Mouse (Mus musculus) right cerebral cortex, adult 2 months (tissue): ENCODE measurements around the gene Katnal1.

Experiments used
- DNase-seq, 2 experiments: peaks; one replicate each; pipeline ENCODE4 v3.0.0; 2021 to 2022; ENCODE audit warnings: low spot score in 2 of 2

Gene Katnal1

GRCm38 (mm10) chr5:148929116-148929449 is at the start of gene Katnal1:
TSS of gene Katnal1 (minus strand) at chr5:148929320.
- no peak for DNase-seq

DNA sequence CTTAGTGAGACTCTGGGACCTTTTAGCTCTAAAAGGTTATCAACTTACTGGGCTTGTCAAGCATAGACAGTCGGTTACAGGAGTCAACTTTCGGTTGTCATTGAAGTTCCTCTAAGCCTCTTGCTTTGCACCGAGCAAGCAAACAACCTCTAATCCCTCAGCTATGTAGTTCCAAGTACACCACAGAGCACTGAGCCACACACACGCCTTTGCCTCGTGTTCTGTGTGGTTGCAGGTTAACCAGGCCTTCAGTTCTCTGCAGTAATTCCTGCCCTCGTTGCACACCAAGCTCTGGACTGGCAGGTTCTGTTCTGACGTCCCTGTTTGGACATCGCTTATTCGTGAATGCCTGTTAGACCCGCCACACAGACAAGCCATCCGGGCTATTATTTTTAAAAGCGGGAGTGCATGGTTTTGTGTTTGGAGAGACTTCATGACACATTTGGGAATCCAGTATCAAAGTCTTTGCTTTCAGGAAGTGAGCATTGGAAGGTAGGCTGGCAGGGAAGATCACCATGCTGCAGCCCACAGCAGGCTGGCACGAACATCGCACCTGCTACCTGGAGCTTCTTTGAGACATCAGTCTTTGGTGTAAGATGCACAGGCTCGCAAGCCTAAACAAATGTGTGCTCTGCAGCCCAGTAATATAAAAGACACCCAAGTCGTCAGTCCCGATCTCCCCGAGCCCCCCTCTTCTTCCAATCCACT is 49.5 kb upstream of the Katnal1 start:
- no peak for DNase-seq

DNA sequence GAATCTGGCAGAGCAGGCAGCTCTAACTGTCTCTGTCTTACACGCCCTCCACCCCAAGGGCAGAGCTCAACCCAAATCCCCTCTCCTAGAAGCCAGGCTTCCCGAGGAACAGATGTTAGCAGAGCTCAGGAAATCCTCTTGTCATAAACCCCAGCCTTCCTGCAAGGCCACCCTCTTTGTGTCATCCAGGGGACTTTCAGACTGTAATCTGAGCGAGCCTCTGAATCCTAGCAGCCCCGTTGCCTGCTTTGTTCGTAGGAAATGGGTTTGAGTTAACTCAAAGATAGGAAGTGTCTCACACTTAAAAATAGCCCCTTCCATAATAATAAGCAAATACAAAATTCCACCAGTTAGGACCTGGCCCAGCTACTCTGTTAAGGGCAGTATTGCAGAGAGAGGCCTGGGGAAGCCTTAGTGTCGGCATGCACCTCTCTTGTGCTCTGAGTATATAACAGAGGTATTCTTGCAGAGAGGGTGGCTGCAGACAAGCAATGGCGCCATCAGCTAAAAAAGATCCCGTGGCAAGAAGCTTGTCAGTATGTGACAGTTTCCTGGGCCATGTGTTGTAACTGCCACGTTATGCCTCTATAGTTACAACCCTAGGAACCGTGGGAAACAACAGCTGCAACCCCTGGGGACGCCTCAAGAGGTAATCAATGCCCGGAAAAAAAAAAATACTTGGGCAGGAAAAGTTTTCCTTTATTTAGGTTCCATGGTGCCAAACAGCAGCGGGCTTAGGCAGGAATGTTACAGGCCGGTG is 48.8 kb upstream of the Katnal1 start:
- DNase-seq = no peak

GRCm38 (mm10) chr5:148976876-148977275 is 47.8 kb upstream of the Katnal1 start:
- DNase-seq = no peak

DNA sequence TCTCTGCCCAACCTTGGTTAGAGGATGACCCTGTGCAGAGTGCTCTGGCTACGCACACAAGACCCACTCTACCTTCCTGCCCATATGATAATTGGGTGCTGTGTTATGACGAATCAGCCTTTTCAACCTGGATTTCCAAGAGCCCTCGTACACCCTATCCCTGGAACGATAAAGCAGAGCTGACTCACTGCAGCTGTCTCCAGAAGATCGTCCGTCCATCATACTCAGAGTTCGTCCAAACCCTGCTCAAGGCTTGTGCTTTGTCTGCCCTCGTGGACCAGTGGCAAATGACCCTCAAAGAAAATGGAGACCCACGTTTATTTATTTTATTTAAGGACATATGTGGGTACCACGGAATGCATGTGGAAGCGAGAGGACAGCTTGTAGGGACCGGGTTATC is 45.9 kb upstream of the Katnal1 start:
- no peak for DNase-seq

DNA sequence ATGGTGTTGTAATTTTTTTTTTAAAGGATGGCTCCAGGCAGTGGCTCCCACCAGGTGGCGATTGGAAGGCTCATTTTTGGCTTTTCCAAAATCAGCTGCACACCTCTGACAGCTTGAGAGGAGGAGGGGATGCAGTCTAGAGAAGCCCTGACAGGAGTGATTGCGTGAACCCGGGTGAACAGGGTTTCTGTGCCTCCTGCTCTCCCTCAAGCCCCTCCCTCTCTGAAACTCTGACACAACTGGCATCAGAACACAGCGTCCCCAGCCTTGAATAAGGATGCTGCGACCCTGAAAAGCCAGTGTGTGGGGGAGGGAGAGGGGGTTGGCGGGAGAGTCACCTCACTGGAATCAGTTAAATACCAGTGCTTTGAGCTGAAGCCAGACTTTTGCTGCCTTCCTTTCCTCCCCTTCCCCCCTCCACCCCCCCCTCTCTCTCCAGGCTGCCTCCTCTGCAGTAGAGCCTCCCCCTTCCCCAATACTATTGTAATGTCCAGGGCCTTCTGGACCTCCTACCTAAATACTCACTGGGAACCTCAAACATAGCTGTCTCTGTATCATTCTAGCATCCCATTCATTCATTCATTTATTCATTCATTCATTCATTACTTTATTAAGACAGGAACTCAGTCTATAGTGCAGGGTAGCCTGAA is 44.0 kb upstream of the Katnal1 start:
- DNase-seq = peak in 1 of 2 experiments; percentile 15

- DNase-seq = no peak
Measured at GRCm38 (mm10) chr5:148972167-148972566, 43.0 kb upstream of the Katnal1 start.

GRCm38 (mm10) chr5:148969648-148970047 is 40.5 kb upstream of the Katnal1 start:
- DNase-seq = no peak

DNA sequence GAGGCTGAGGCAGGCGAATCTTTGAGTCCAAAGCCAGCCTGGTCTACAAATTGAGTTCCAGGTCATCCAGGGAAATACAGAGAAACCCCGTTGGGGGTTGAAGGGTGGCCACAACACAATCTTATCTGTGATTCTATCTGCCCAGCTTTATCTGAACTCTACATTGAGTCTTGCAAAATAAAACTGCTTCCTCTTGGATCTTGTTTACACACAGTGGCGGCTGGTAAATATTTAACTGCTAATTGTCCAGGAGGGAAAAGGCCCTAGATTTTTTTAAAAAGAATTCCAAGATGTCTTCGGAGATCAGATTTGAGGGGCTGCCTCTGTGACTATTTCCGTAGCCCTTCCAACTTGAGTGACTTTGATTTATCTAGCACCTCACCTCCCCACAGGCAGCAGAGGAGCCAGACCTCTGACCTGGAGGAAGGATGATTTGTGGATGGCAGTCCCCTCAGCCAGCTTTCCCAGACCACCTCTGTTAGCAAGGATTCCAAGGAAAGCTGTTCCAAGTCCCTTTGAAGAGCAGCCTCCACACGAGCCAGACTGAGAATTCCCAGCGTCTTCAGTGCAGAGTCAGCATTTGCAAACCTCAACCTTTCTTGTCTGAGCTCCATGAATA is 39.9 kb upstream of the Katnal1 start:
- DNase-seq = no peak

DNA sequence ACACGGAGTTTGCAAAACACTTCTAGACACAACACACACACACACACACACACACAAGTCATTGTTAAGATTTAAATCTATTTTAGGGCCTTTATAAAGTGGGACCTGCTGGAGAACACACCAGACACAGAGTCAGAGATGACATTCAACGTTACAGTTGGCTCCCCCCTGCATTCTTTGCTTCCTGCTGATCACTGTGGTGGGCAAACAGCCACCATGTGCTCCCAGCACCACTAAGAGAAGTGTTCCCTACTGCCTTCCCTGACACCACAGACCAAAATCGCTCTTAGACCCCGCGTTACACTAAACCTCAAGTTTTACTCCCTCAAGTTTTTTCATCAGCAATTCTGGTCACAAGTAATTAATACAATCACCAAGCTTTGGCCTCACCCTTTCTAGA is 39.1 kb upstream of the Katnal1 start:
- DNase-seq = no peak

DNA sequence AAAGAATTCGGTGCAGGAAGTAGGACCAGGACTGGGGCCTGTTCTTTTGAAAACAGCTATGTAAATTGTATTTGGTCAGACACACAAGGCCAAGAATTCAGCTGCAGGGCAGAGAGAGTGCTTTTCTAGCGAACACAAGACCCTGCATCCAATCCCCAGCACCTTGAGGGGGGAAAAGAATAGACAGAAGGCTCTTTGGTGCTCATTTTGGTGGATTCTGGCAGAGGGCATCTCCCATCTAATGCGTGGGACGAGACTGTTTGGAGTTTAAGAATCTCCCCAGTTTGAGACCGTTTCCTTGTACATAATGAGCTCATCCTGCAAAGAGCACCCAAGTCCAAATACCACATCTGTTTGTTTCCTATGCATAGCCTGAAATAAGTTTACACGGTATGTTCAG is 37.3 kb upstream of the Katnal1 start:
- DNase-seq = no peak

- peak; percentile 80 to 81 for DNase-seq
Measured at GRCm38 (mm10) chr5:148965691-148966333, 36.7 kb upstream of the Katnal1 start.

DNA sequence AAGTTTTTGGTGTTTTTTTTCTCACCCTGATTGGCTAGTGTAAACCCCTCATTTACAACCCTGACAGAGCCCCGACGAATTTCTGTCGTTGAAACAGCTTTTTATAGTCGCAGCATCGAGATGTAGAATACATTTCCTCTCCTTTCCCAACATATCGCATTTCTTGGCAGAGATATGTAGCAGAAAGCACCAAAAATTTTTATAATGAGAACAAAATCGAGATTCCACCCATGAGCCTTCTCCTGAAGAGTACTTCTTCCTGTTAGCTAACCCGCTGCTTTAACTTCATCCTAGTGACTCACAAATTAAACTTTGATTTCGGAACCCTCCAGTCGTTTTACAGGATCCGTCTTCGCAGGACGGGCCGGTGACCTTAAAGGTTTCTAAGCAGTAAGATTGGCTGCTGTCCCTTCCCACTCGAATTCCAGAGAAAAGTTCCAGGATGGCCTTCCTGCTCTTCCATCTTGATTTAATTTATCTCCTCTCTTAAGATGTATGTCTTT is 36.0 kb upstream of the Katnal1 start:
- peak in 1 of 2 experiments; percentile 25 for DNase-seq

- no peak for DNase-seq
Measured at GRCm38 (mm10) chr5:148964251-148964650, 35.1 kb upstream of the Katnal1 start.

GRCm38 (mm10) chr5:148960211-148960610 is 31.1 kb upstream of the Katnal1 start:
- no peak for DNase-seq

DNA sequence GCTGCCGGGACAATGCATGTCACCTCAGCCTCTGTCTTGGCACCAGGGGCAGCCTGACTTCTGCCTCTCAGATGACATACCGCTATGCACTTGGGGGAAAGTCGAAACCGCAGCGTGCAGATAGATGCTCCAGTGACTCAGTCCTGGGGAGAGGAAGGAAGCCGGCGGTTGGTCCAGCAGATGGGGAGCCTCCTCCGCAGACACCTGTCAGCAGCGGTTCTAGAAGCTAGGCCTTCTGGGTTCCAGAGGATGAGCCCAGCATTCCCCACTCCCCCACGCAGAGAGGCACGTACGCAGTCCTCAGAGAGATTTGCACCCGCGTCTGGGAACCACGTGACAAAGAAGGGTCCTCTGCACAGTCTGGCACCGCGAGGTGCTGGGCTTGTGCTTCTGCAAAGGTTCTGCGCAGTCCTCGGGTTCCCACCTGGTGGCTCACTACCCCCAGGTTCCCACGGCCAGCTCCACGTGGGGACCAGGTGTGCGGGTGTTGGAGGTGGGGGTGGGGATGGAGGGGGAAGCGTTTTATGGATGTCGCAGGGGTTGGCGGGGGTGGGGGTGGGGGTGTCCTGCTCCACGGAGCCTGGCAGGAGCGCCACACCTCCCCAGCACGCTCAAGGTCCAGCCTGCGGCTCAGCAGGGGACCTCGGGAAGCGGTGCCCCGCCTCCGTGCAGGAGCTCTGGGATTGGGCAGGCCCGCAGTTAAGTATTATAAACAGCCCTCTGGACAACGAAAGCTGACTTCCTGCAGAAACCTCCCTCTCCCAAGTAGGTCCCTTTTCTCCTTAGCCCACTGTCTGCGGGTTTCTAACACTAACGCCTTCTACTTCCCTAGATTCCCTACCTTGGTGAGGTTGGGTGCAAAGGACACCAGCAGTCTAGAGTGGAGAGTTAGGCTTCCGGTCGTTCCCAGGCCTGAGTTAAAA is 30.2 kb upstream of the Katnal1 start:
- peak; percentile 86 to 88 for DNase-seq

DNA sequence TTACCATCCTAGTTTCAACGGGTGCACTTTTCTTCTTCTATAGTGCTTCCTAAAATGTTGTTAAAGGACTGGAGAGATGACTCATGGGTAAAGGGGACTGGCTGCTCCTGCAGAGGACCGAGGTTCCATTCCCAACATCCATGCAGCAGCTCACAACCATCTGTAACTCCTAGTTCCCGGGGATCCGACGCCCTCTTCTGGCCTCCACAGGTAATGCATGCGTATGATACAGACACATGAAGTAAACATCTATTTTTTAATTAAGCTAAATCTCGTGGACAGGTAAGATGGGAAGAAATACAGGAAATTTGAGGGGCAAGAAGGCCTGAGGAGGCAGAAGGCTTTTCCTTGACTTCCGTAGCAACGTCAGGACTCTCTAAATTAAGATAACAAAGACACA is 29.2 kb upstream of the Katnal1 start:
- DNase-seq = no peak

GRCm38 (mm10) chr5:148956898-148957535 is 27.9 kb upstream of the Katnal1 start:
- DNase-seq = no peak

- no peak for DNase-seq
Measured at GRCm38 (mm10) chr5:148956091-148956490, 27.0 kb upstream of the Katnal1 start.

- DNase-seq = no peak
Measured at GRCm38 (mm10) chr5:148955575-148955974, 26.5 kb upstream of the Katnal1 start.
